Mouse (Mus musculus): ENCODE results near the gene Trp53i13.

Trp53i13 gene

DNA sequence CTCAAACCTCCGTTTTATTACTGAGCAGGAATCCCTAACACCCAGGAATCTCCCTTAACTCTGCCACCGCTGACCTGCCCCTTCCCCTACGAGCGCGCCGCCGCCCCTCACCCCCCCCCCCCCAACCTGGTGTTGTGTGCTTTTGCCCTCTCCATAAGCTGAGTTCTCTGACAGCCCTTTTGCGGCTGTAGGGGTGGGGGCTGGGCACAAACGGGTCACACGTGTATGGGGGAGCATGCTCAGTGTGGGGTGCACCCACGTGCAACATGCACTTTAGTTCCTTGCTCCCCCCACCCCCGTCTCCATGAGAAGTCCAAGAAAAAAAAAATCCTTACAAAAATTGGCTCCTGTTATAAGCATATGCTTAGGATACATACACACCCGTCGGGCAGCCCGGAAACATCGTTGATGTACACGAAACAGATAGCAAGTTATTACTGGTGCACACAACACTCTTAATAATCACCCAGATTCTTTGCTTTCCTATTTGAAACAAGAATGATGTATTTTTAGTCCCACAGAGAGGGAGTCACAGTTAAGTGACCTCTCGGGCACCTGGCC lies 23.4 kb downstream of the Trp53i13 start:
- no peak for DNase-seq (ENCODE audit: low spot score)

DNA sequence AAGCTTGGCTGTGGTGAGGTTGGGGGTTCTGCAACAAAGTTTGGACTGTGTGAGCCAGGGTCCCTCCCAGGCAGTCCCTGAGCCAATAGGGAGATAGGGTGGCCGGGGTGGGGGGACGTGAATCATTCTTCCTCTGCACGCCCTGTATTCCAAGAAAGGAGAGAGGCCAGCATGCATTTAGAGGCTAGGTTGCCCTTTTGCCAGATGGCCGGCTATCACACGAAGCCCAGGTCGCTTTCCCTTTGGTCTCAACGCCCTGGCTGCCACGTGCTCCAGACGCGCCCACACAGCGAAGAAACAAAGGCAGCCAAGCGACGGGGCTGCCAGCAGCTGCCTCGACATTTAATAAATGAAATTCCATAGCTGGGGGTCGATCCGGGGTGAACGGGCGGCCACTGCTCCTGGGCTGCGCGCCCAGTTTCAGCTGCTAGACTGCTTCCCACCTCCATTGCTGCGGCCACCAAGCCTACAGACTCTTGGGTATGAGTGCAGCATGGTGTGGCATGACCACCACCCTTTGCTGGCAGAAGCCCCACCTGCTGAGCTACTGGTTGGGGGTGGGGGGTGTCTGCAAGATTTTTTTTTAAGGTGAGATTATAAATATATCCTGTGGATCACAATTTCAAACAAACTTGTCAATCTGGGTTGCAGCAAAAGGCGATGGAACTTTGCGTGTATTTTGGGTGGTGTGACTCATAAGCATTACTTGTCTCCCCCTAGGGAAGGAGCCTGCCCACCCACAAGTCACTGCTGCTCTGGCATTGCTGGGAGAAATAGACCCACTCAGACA lies 24.1 kb downstream of the Trp53i13 start:
- DNase-seq (ENCODE audit: low spot score) = no peak

DNA sequence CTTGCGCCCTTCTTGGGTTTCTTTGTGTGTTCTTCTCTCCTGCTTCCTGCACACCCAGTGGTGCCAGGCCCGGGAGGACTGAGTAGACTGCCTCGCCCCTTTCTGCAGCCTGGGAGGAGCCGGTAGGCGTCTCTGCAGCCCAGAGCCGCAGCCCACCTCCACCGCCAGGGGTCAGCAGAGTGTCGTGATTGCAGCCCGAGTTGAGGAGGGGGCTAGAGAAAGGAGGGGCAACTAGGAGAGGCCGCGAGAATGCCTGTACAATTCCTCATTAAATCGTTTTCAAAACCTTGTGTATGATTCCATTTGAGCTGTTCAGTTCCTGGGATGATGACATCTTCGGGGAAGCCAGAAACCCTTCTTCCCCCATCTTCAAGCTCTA lies 24.7 kb downstream of the Trp53i13 start:
- peak; percentile 93 for DNase-seq (ENCODE audit: low spot score)

DNA sequence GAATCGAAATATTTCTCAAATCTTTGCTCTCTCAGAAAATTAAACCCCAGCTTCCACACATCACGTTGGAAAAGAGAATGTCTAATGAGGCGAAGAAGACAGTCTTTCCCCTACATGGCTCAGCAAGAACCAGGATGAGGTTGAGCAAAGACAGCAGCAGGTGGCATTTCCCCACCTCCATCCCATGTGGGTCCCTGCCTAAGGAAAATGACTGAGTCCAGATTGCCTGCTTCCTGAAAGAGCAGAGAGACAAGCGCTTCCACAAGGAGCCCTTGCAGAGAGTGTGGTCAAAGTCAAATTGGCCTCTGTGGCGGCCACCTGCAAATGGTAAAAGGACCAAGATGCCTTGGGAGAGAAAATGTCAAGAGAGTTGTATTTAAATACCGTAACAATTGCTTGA lies 25.3 kb downstream of the Trp53i13 start:
- no peak for DNase-seq (ENCODE audit: low spot score)

DNA sequence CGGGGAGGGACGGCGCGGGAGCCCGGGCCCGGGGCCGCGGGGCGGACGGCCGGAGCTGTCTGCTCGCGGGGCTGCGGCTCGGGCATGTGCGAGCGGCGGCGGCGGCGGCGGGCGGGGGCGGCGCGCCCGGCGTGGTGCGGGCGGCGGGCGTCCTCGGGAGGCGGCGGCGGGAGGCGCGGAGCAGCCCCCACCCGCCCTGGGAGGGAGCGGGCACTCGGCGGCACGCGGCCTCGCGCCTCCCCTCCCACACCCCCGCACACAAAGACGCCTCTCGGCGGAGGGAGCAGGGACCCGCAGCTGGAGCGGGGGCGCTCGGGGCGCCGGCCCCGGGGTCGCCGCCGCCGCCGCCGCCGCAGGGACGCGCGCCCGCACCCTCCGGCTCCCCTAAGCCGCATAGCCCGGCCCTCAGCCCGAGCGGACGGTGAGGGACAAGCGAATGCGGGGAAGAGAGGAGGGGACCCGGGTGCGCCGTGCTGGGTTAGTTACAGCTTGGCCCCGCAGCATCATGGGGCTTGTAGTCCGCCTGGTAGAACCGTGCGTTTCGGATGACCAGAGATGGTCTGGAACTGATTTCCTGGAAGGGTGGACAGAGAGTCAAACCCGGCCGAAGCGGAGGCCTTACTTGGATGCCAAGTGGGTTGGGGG lies 26.1 kb downstream of the Trp53i13 start, which contains the start of gene Ankrd13b:
TSS of gene Ankrd13b (minus strand) at position 88 of the 645 bp plus-strand sequence.
- DNase-seq (ENCODE audit: low spot score) = no peak

DNA sequence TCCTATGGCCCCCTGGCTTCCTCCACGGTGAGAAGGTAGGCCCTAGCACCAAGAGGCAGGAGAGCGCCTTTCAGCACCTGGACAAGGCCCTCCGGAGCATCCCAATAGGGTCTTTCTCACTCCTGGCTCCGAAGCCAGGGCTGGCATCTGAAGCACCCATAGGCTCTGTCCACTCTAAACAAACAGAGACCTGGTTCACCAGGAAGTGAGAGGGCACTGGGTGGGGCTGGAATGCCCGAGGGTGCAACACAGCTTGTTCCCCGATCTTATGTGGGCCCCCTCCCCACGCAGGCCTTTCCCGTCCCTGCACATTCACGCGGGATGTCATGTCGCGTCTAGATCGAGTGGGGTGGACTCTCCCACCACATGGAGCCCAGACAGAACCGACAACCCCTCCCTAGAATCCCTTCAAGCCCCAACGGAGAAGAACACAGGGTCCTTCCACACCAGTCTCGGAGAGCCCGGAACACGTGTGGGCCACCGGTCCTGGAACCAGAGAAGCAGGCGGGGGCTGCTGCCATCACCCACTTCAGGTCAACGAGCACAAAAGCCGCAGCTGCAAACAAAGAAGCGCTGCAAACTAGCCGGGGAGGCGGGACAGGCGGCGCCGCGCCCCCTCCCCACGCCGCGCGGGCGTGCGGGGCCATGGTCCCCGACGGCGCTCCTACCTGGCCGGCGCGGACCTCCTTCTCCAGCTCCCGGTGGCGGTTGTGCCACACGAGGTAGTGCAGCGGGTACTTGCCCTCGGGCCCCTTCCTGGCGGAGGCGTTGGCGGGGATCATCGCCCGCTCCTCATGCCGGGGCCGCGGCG lies 26.8 kb downstream of the Trp53i13 start:
- DNase-seq (ENCODE audit: low spot score) = no peak

DNA sequence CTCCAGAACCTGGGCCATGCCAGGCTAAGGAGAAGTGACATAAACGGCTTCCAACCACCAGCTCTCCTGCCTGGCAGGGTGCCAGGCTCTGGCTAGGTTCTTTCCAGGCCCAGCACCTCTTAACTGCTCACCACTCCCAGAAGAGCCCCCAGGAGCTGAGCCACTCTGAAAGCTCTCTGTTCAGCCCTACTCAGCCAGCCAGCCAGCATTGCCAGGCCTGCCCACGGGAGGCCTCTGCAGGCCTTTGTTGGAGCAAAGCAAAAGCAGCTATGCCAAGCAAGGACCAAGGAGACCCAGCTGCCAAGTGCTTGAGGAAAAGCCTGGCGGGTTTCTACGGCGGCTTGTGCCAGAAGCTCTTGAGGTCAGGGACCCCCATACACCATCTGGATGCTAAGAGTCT lies 29.0 kb downstream of the Trp53i13 start:
- no peak for DNase-seq (ENCODE audit: low spot score)

DNA sequence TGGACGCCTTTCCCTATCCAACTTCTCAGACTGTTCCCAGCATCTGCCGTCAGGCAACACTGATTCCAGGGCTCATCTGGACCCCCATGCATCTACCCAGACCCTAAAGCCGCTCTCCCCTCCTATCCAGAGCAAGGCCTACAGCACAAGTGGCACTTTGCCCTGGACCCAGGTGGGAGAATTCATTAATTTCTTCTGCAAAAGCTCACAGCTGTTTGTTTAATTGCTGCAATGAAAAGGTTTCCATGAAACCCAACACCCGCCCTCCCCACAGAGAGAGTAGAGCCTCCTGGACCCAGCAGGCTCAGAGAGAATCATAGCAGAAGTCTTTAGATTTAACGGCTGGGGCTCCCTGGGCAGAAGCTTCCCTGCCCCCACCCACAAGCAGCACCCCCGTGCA lies 30.6 kb downstream of the Trp53i13 start:
- no peak for DNase-seq (ENCODE audit: low spot score)

DNA sequence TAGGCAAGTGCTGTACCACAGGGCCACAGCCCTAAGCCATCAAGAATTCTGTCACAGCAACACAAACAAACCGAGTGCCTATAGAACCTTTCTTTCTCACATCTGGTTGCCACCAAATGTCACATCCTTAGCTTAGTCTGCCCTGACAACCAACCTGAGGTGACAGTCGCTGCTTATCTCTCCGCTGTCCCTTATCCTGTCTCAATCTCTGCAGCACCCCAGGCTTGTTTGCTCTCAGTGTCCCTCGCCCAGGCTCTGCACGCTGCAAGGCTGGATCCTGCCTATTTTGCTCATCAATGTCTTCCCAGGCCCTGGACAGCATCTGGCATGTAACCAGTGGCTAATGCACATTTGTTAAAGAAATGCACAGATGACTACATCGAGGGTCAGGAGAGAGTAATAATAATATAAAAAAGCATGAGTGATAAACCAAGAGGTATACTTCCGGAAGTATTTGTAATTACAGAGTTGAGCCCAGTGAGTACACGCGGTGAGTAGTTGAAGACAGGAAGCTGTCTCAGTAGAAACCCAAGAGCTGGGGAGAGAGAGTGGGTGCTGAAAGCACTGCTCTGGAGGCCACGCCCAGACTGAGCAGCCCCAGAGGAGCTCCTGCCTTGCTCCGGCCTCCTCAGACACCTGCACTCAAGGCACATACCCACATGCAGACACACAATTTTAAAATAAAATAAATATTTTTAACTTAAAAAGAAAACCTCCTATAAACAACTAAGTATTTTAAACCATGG lies 32.1 kb downstream of the Trp53i13 start:
- DNase-seq (ENCODE audit: low spot score) = no peak

DNA sequence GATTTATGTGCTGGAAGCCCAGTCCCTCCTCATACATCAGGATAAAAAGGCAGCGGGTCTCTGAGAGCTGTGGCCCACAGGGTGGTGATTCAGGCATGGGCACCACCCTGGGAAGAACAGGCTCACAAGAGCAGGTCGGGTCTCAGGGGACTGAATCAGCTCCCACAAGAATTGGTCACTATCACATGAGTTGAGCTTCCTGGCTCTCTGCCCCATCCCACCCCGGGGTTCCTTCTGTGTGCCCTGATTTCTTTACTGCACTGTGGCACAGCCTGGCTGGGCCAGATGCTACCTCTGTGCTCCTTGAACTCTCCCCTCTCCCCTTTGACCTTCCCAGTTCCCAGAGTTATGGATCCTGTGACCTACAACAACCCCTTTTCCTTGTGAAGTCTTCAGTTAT lies 32.7 kb downstream of the Trp53i13 start:
- DNase-seq (ENCODE audit: low spot score) = no peak

DNA sequence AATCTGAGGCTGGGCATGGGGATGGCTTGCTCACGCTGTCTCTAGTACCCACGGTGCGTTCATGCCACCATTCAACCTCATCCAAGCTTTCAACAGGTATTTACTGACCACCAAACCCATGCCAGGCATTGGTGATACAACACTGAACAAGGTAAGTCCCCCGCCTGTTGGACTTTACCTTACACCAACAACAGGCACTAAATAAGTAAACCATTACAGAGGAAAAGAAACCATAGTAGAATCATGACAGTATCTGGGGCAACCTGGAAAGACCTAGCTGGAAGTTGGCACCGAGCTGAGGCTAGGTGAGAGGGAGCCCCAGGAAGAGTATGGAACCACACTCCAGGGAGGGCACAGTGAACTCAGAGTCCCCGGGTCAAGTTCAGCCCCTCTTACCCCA lies 38.9 kb downstream of the Trp53i13 start:
- DNase-seq (ENCODE audit: low spot score) = no peak

DNA sequence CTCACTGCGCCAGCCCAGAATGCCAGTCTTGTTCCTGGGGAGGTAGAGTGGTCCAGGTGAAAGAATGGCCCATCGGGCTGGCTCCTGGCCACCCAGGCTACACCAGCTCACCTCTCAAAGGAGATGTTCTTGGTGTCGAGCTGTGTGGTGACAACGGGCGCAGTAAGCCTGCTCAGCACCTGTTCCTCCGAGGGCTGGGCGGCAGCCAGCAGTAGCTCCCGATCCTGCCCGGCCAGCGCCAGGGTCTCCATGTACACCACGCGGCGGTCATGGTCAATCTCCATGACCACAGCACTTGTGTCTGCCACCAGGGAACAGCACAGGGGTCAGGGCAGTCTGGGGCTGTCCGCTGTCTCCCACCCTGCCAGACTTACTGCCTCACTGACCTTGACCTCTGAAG lies 39.6 kb downstream of the Trp53i13 start:
- no peak for DNase-seq (ENCODE audit: low spot score)

DNA sequence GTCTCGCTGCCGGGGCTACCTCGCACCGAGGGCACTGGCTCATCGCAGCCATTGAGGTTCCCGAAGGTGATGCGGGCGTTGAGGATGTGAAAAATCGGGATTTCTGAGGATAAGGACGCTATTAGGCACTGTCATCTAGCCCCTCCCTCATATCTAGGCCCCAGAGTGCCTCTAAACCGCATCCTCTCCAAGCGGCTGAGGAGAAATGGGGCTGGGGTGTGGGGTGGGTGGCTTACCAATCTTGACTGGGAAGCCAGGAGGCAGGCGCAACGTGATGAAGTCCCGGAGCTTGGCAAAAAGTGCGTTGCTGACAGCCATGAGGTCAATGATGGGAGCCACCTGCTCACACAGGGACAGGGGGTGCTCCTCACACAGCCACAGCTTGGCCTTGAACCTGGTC lies 43.0 kb downstream of the Trp53i13 start:
- no peak for DNase-seq (ENCODE audit: low spot score)

DNA sequence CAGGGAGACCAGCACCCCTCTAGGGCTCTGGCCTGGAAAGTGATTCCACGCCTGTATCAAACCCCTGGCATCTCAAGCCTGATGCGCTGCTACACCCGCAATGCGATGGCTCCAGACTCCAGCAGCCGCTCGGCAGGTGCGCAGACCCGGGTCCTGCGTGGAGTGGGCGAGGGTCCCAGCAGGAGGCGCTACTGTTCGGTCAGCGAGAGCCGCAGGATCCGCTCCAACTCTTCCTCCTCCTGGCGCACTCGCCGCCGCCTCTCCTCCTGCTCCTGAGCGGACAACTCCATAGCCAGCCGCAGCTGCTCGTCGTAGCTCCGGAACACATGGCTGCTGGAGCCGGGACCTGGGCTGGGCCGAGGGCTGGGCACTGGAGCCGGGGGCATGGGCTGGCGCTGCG lies 44.4 kb downstream of the Trp53i13 start:
- DNase-seq (ENCODE audit: low spot score) = no peak

DNA sequence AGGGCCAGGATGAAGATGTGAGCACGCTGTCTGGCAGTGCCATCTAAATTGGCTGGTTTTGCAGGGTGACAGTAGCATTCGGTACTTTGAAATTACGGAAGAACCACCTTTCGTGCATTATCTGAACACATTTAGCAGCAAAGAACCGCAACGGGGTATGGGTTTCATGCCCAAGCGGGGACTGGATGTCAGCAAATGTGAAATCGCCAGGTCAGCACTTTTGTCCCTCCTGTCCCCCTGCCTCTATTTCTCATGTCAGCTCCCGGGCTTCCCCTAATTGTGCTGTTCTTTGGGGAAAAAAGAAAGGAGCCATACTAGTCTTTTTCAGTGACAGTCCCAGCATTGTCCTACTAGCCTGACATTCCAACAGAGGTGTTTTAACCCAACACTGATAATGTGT lies 47.4 kb downstream of the Trp53i13 start:
- DNase-seq (ENCODE audit: low spot score) = no peak

DNA sequence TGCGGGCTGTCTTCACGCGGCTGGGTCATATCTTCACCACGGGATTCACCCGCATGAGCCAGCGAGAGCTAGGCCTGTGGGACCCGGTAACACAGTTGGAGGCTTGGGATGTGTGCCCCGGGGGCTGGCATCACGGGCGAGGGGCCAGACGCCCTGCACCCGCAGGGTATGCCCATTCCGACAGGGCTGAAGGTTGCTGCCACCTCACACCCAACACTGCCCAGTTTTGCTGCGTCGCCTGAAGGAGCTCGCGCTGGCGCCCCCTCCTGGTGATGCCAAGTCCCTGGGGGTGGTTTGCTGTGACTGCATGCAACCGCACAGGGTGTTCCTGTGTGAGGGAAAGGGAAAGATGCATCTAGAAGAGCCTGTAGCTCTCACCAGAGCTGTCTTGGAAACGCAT lies 48.0 kb downstream of the Trp53i13 start:
- DNase-seq (ENCODE audit: low spot score) = peak; percentile 61

DNA sequence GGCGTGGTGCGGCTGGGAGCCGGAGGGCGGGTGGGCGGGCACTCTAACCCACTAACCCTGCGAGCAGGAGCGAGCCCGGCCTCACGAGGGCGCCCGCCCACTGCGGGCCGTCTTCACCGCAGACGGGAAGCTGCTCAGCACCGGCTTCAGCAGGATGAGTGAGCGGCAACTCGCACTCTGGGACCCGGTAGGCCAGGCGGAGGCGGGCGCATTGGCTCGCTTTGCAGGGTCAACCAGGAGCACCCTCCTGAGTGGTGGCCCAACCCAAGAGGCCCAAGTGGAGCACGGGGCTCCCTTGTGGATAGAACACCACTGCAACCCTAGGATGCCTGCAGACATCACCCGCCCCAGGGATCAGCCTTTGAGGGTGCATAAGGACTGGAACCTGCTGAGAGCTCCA lies 48.6 kb downstream of the Trp53i13 start:
- peak; percentile 49 for DNase-seq (ENCODE audit: low spot score)

DNA sequence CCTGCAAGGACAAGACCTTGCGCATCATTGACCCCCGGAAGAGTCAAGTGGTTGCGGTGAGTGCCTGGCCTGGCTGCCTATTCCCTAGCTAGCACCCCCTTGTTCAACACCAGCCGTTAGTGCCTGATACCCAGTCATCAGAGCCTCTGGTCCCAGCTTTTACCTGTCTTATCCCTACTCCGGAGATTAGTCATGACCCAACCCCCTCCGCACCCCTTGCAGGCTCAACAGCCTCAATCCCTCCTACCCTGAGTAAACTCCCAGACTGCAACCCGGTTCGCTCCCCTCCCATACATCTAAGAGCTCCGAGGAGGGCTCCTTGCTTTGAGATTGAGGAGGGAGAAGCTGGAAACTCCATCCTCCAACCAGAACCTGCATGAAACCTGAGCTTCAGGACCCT lies 49.2 kb downstream of the Trp53i13 start:
- DNase-seq (ENCODE audit: low spot score) = no peak

DNA sequence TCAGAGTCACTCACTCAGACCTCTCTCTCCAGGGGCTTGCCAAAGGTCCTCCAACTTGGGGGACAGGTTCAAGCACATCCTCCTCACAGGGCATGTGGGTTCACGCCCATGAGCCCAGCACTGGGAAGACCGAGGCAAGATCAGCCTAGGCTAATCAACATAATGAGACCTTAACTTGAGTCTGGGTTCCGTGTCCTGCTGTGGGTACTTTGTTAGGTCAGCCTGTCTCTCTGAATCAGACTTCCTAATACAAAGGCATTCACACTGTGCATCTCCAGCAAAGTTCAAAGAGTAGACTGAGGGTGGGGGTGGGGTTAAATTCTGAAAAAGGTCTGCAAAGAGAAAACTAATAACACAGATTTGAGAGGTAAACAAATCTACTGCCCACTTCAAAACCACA lies 50.7 kb downstream of the Trp53i13 start:
- no peak for DNase-seq (ENCODE audit: low spot score)

DNA sequence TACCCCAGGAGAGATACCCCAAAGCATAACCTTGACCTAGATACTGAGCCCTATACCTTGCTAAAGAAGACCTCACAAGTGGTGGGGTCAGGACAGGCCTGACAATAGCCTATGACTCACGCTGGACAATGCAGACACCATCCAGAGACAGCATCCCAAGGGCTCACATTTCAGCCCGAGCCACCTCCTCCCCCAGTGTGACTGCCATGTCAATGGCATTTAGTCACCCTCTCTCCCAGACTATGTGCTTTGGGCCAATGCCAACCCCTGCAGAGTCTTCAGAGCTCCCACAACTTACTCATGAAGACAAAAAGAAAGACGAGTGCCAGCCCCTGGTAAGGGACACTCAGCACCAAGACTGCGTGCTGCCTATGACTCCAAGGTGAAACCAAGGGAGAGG lies 51.1 kb downstream of the Trp53i13 start:
- no peak for DNase-seq (ENCODE audit: low spot score)

DNA sequence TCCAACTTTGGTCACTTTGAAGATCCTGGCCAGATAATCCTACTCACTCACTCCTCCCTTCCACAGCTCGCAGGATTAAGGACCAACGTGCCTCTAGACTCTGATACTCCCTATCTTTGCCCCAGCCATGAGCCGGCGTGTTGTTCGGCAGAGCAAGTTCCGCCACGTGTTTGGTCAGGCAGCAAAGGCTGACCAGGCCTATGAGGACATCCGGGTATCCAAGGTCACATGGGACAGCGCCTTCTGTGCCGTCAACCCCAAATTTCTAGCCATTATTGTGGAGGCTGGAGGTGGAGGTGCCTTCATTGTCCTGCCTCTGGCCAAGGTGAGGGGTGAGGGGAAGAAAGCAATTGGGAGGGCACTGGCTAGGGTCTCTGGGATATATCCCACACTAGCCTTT lies 52.0 kb downstream of the Trp53i13 start:
- DNase-seq (ENCODE audit: low spot score) = no peak

DNA sequence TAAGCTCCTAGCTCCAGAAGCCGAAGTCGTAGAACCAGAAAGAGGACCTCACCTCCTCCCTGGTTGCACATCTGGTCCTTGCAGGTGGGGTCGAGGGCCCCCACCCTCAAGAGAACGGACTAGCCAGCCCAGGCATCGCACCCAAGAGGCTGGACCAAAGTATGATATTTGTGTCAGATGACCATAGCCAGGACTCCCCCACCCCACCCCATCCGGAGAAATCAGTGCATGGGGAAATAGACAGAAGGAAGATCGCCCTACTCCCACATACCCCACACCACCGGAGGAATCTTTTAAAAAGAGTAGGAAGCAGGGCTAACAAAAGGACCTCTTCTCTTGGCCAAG lies 52.7 kb downstream of the Trp53i13 start:
- DNase-seq (ENCODE audit: low spot score) = no peak

All from ovary, postnatal 14 days (tissue).